Mouse (Mus musculus) forebrain, embryonic 12.5 days (tissue): ENCODE data around the gene Zbtb12. TPM values are rescaled to one million over a fixed set of nuclear protein-coding genes. Genes with fewer than 3 reads are reported as not detected.

Source experiments
- ATAC-seq: fragments of 200-750 bp; cut with Nextera tagmentation; 2 replicates; pipeline ENCODE4 v1.8.0; 2017; ENCODE audit warnings: moderate TSS enrichment; ENCODE audit not compliant: low FRiP score
- H3K27ac ChIP-seq: fragments of 300-500 bp; sonication (generic); 2 replicates; pipeline ENCODE4 v1.5.1; 2016; ENCODE audit warnings: mild to moderate bottlenecking
- H3K27me3 ChIP-seq: fragments of 300-500 bp; sonication (generic); 2 replicates; pipeline ENCODE4 v1.6.1; 2016; ENCODE audit warnings: mild to moderate bottlenecking
- H3K36me3 ChIP-seq: fragments of 300-500 bp; sonication (generic); replicated peaks from 2 replicates; pipeline ENCODE4 v1.6.1; 2016; ENCODE audit warnings: mild to moderate bottlenecking
- H3K4me1 ChIP-seq: fragments of 300-500 bp; sonication (generic); 2 replicates; pipeline ENCODE4 v1.6.1; 2016
- H3K4me2 ChIP-seq: fragments of 300-500 bp; sonication (generic); 2 replicates; pipeline ENCODE4 v1.6.1; 2016; ENCODE audit warnings: mild to moderate bottlenecking, moderate library complexity
- H3K4me3 ChIP-seq: fragments of 300-500 bp; sonication (generic); replicated peaks from 2 replicates; pipeline ENCODE4 v1.5.1; 2016; ENCODE audit warnings: mild to moderate bottlenecking
- H3K9ac ChIP-seq: fragments of 300-500 bp; sonication (generic); 2 replicates; pipeline ENCODE4 v1.6.1; 2016; ENCODE audit warnings: mild to moderate bottlenecking
- H3K9me3 ChIP-seq: fragments of 300-500 bp; sonication (generic); 2 replicates; pipeline ENCODE4 v1.6.1; 2016
- WGBS: fragments of 180-500 bp; shearing (Covaris S2); methylation state at CpG from one replicate; pipeline ENCODE4 v1.1.7; 2016; 5-methylcytosine and 5-hydroxymethylcytosine counted together
- microRNA-seq: library from miRNA; unstranded; fragments of <30 nt; microRNA quantifications from one replicate; pipeline ENCODE4, GENCODE M21; 2017
- polyA plus RNA-seq: library from polyadenylated mRNA; unstranded; fragments of >200 nt; fragmentation: Nextera tagmentation; extraction: Ambion mirVana; gene quantifications from 2 replicates; pipeline ENCODE4 v1.2.1, GENCODE M21; 2016

Zbtb12 gene
- polyA plus RNA-seq, 1 experiment from 2014 or later, result 9.2 TPM

DNA sequence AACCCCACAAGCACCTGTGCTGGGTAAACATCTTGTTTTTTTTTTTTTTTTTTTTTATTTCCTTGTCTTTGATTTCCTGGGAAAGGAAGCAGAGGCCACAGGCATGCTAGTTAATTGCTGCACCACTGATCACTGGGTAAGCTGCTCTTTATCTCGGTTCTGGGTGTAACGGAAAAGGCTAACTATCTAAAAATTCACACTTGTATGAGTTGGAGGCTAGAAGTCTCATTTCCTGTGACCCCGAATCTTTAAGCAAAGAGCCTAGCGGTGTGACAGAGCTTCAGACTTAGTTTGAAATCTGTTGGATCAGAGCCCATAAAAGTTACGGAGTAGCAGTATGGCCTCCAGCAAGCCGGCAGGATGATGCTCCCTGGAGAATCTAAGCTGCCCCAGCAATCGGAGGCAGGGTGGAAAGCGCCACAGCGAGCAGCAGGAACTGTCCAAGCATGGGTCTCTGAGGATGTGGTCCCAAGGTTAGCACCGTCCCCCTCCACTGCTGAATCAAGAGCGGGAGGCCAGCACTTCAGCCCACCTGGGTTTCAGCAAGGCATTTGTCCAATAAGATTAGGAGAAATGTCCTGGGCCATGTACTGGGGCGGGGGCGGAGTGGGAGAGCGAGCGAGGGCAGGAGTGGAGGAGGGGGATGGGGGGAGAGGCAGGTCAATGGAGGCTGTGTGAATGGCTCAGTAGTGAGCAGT lies 62.2 kb downstream of the Zbtb12 start:
- no peaks in the 10 kb centered on the region for H3K27me3 ChIP-seq
- ATAC-seq, result no peak
- H3K4me1 ChIP-seq, result peaks cover 7% of the 10 kb centered on the region
- peak overlapping the region; percentile 45 for H3K4me2 ChIP-seq
- peak overlapping the region; percentile 27 for H3K4me3 ChIP-seq
- H3K36me3 ChIP-seq, result no peaks in the 10 kb centered on the region; the same call in 1 of the 2 replicates
- 8% methylated on average over 15 of the region's 15 CpGs for WGBS
- no peaks in the 10 kb centered on the region for H3K9me3 ChIP-seq
- 0 out of 2 replicates have a peak overlapping the region, but pooled peaks have one; percentile 44 for H3K27ac ChIP-seq
- H3K9ac ChIP-seq, result peak overlapping the region; percentile 30

DNA sequence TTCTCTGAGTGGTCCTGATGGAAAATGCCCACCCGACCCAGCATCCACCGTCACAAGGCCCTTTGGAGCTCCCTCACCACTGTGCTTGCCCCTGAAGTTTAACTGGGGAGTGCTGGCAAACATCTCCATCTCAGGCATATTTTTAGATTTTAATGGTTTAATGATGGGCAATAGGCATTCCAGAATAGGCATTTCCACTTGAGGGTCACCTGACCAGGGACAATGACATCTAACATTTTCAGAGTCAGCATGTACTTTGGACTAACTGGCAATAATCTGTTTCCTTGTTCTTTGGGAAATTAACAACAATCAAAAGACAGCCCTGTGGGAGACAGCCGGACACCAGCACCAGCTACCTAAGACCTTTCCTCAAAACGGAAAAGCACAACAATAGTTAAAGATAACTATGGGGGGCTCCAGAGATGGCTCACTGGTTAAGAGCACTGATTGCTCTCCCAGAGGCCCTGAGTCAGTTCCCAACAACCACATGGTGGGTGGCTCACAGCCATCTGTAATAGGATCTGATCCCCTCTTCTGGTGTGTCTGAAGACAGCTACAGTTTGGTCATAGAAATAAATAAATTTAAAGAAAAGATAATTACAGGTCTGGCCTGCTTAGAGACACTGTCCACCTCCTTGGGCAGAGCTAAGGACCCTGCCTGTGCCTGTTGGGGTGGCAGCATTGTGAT lies 64.0 kb downstream of the Zbtb12 start:
- ATAC-seq, result no peak
- H3K27me3 ChIP-seq, result no peaks in the 10 kb centered on the region
- H3K4me2 ChIP-seq, result no peak overlapping the region
- H3K4me1 ChIP-seq, result peaks cover 7% of the 10 kb centered on the region
- H3K9me3 ChIP-seq, result no peaks in the 10 kb centered on the region
- no peak overlapping the region for H3K9ac ChIP-seq
- H3K4me3 ChIP-seq, result no peak overlapping the region
- no peaks in the 10 kb centered on the region for H3K36me3 ChIP-seq
- WGBS, result 86% methylated on average over 4 of the region's 4 CpGs
- no peak overlapping the region for H3K27ac ChIP-seq

DNA sequence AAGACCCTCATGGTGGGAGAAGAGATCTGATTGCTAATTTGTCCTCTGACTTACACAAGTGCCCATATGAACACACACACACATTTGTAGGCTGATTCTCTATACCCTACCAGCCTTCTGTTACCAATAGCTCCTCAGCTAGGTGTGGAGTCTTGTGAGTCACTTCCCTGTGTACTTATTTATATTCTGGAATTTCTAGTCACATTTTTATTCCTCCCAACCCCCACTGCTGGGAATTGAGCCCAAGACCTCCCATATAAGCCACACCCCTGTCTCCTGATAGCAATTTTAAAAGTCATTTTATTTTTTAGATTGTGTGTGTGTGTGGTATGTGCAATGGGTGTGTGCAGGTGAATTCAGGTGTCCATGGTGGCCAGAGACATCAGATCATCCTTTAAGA lies 65.1 kb downstream of the Zbtb12 start:
- peaks cover 1% of the 10 kb centered on the region for H3K36me3 ChIP-seq
- ATAC-seq, result no peak
- H3K27me3 ChIP-seq, result no peaks in the 10 kb centered on the region
- no peak overlapping the region for H3K9ac ChIP-seq
- H3K4me1 ChIP-seq, result peaks cover 7% of the 10 kb centered on the region
- H3K4me2 ChIP-seq, result no peak overlapping the region
- no peak overlapping the region for H3K4me3 ChIP-seq
- H3K27ac ChIP-seq, result no peak overlapping the region
- H3K9me3 ChIP-seq, result no peaks in the 10 kb centered on the region

Small RNAs within 50 kb of the gene (microRNA-seq; reads per million reads assigned to microRNA genes)
- gene Mir6970 (1.9 reads per million), gene Mir6971 (2.2 reads per million), gene Mir6972 (not detected)

Other genes starting within 250 kb of the Zbtb12 start
- gene Prrt1, start 249.9 kb upstream of the Zbtb12 start, polyA plus RNA-seq, result 2.9 and 3.9 TPM in 2 replicates
- gene Fkbpl, start 234.7 kb upstream of the Zbtb12 start, polyA plus RNA-seq, result 13.9 and 14.6 TPM in 2 replicates
- 107 and 109 TPM in 2 replicates for gene Atf6b, start 232.3 kb upstream of the Zbtb12 start, polyA plus RNA-seq
- gene Tnxb, start 208.9 kb upstream of the Zbtb12 start, polyA plus RNA-seq, result 0.03 and 0.04 TPM in 2 replicates
- not detected in 2 replicates for gene C4b, start 135.6 kb upstream of the Zbtb12 start, polyA plus RNA-seq
- gene Cyp21a1, start 74.9 kb upstream of the Zbtb12 start, polyA plus RNA-seq, result not detected in 2 replicates
- 28.6 and 32.7 TPM in 2 replicates for gene Stk19, start 42.5 kb upstream of the Zbtb12 start, polyA plus RNA-seq
- 72.9 and 77.6 TPM in 2 replicates for gene Dxo, start 42.5 kb upstream of the Zbtb12 start, polyA plus RNA-seq
- 61.8 and 64.8 TPM in 2 replicates for gene Skiv2l, start 29.3 kb upstream of the Zbtb12 start, polyA plus RNA-seq
- 124 and 133 TPM in 2 replicates for gene Nelfe, start 29.1 kb upstream of the Zbtb12 start, polyA plus RNA-seq
- 2.9 and 3.6 TPM in 2 replicates for gene Cfb, start 17.0 kb upstream of the Zbtb12 start, polyA plus RNA-seq
- not detected in 2 replicates for gene Gm20547, start 2.6 kb downstream of the Zbtb12 start, polyA plus RNA-seq
- gene C2, start 18.8 kb downstream of the Zbtb12 start, polyA plus RNA-seq, result 1.3 and 1.6 TPM in 2 replicates
- gene Ehmt2, start 19.0 kb downstream of the Zbtb12 start, polyA plus RNA-seq, result 111 and 114 TPM in 2 replicates
- not detected in 2 replicates for gene Slc44a4, start 35.0 kb downstream of the Zbtb12 start, polyA plus RNA-seq
- 16.2 and 16.9 TPM in 2 replicates for gene Neu1, start 51.8 kb downstream of the Zbtb12 start, polyA plus RNA-seq
- 0.11 and 0.21 TPM in 2 replicates for gene Hspa1b, start 79.8 kb downstream of the Zbtb12 start, polyA plus RNA-seq
- gene Gm20481, start 90.4 kb downstream of the Zbtb12 start, polyA plus RNA-seq, result not detected in 2 replicates
- gene Hspa1a, start 92.7 kb downstream of the Zbtb12 start, polyA plus RNA-seq, result 2.0 and 2.3 TPM in 2 replicates
- 1.2 and 1.3 TPM in 2 replicates for gene Hspa1l, start 93.2 kb downstream of the Zbtb12 start, polyA plus RNA-seq
- gene Lsm2, start 102.4 kb downstream of the Zbtb12 start, polyA plus RNA-seq, result 226 and 238 TPM in 2 replicates
- 158 and 159 TPM in 2 replicates for gene Vars, start 121.5 kb downstream of the Zbtb12 start, polyA plus RNA-seq
- 0.17 and 0.27 TPM in 2 replicates for gene Vwa7, start 137.1 kb downstream of the Zbtb12 start, polyA plus RNA-seq
- 7.4 and 7.7 TPM in 2 replicates for gene Sapcd1, start 148.5 kb downstream of the Zbtb12 start, polyA plus RNA-seq
- 5.3 and 5.6 TPM in 2 replicates for gene Msh5, start 167.3 kb downstream of the Zbtb12 start, polyA plus RNA-seq
- 152 and 155 TPM in 2 replicates for gene Clic1, start 170.5 kb downstream of the Zbtb12 start, polyA plus RNA-seq
- gene Ddah2, start 179.6 kb downstream of the Zbtb12 start, polyA plus RNA-seq, result 513 and 534 TPM in 2 replicates
- gene Ly6g6c, start 185.9 kb downstream of the Zbtb12 start, polyA plus RNA-seq, result not detected in 2 replicates
- gene Mpig6b, start 186.7 kb downstream of the Zbtb12 start, polyA plus RNA-seq, result 0.40 and 0.54 TPM in 2 replicates
- 0.28 and 0.50 TPM in 2 replicates for gene Ly6g6e, start 197.4 kb downstream of the Zbtb12 start, polyA plus RNA-seq
- gene Ly6g6d, start 198.6 kb downstream of the Zbtb12 start, polyA plus RNA-seq, result 0.29 and 1.6 TPM in 2 replicates
- gene Ly6g6f, start 206.1 kb downstream of the Zbtb12 start, polyA plus RNA-seq, result 0.17 and 0.18 TPM in 2 replicates
- 59.2 and 70.7 TPM in 2 replicates for gene Abhd16a, start 209.8 kb downstream of the Zbtb12 start, polyA plus RNA-seq
- not detected in 2 replicates for gene Ly6g5c, start 228.8 kb downstream of the Zbtb12 start, polyA plus RNA-seq
- gene Ly6g5b, start 235.9 kb downstream of the Zbtb12 start, polyA plus RNA-seq, result 0.96 and 1.5 TPM in 2 replicates
- 27.4 and 28.1 TPM in 2 replicates for gene Gpank1, start 242.0 kb downstream of the Zbtb12 start, polyA plus RNA-seq
- 283 and 284 TPM in 2 replicates for gene Csnk2b, start 242.6 kb downstream of the Zbtb12 start, polyA plus RNA-seq
- gene D17H6S53E, start 246.9 kb downstream of the Zbtb12 start, polyA plus RNA-seq, result 5.3 and 7.2 TPM in 2 replicates